Comparison of ENCODE assay signal across 16 mouse cellular contexts in the genomic region with DNA sequence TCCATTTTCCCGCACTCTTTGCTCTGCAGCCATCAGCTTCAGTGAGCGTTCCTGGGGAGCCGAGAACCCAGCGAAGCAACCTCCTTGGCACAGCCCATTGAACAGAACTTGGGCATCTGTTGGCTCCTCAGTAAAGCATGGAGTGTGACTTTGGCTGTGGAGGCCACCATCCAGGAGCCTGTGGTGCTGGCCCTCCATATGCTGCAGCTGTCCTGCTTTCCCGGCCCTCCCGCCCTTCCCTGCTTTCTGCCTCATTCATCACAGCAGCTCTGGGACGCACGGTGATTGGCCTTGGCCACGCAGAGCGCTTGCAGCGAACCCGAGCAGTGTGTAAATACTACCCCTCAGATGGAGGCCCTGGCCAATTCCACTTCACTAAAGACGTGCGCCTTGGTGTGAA. TPM values are rescaled to one million over a fixed set of nuclear protein-coding genes. Genes with fewer than 3 reads are reported as not detected.
DNase-seq lines count a peak whose midpoint lies in the region; ATAC-seq lines count a peak whose summit lies in the region.
"Had no signal": no experiment of that assay in that cellular context is flagged by ENCODE, and none has a peak within 500 bp of the region (broad histone marks: within the 10 kb centered on the region; RNA-seq: fewer than 3 reads in every experiment).

No protein-coding gene starts in this region.

- H3K27ac ChIP-seq in heart, embryonic 11.5 days (ENCODE audit: low read depth, low read length): no peak overlapping the region
- H3K27ac ChIP-seq in hindbrain, embryonic 14.5 days: 0 out of 2 replicates have a peak overlapping the region, but pooled peaks have one; percentile 20
- H3K27ac ChIP-seq: embryonic facial prominence, embryonic 15.5 days had no signal

- DNase-seq in heart, adult 11 months: peak; percentile 69
- DNase-seq in retina, postnatal 1 day: peak; percentile 13
- DNase-seq in retina, embryonic 14.5 days (ENCODE audit: low spot score): no peak
- no peak for DNase-seq in hindbrain, embryonic 14.5 days (ENCODE audit: low spot score)
- DNase-seq in c-Kit-positive CD71-positive TER-119-positive erythroid progenitor cells, embryonic 14.5 days (ENCODE audit: low spot score): no peak
- no peak for DNase-seq in frontal cortex, postnatal 36 days (ENCODE audit: low spot score in 2 of 2)
- DNase-seq in urinary bladder, postnatal 4 days (ENCODE audit: low spot score in 2 of 2): no peak
- DNase-seq: B cell, adult 2 months; forebrain, postnatal 0 days; kidney, postnatal 4 days; thymus, adult 2 months had no signal

- H3K4me1 ChIP-seq in heart, embryonic 11.5 days (ENCODE audit: control insufficient read depth, insufficient read depth, low read length): peaks cover 7% of the 10 kb centered on the region
- peaks cover 13% of the 10 kb centered on the region for H3K4me1 ChIP-seq in hindbrain, embryonic 14.5 days (replicated peaks; ENCODE audit: control insufficient read depth, insufficient read depth, low read length)
- H3K4me1 ChIP-seq: embryonic facial prominence, embryonic 15.5 days had no signal

- H3K9me3 ChIP-seq in heart, embryonic 11.5 days (replicated peaks; ENCODE audit: control insufficient read depth, low read length): no peaks in the 10 kb centered on the region
- no peaks in the 10 kb centered on the region for H3K9me3 ChIP-seq in hindbrain, embryonic 14.5 days (ENCODE audit: control insufficient read depth, low read length)
- H3K9me3 ChIP-seq: embryonic facial prominence, embryonic 15.5 days; G1E had no signal

- WGBS in heart, embryonic 11.5 days (ENCODE audit: insufficient replicate concordance): 91% methylated on average over 14 of the region's 14 CpGs
- 70% methylated on average over 14 of the region's 14 CpGs for WGBS in hindbrain, embryonic 14.5 days

- H3K4me2 ChIP-seq in heart, embryonic 11.5 days: no peak overlapping the region
- no peak overlapping the region for H3K4me2 ChIP-seq in hindbrain, embryonic 14.5 days (replicated peaks)
- H3K4me2 ChIP-seq: embryonic facial prominence, embryonic 15.5 days had no signal

- H3K9ac ChIP-seq in heart, embryonic 11.5 days (ENCODE audit: low read depth, low read length): no peak overlapping the region
- no peak overlapping the region for H3K9ac ChIP-seq in hindbrain, embryonic 14.5 days
- H3K9ac ChIP-seq: embryonic facial prominence, embryonic 15.5 days; forebrain, postnatal 0 days had no signal

- 0 out of 2 replicates have a peak, but pooled peaks cover 3% of the 10 kb centered on the region for H3K36me3 ChIP-seq in heart, embryonic 11.5 days (ENCODE audit: control insufficient read depth, insufficient read depth, low read length)
- peaks cover under 1% of the 10 kb centered on the region; the same call in 1 of the 2 replicates for H3K36me3 ChIP-seq in hindbrain, embryonic 14.5 days (replicated peaks; ENCODE audit: control insufficient read depth, insufficient read depth)

- H3K4me3 ChIP-seq in heart, embryonic 11.5 days (ENCODE audit: low read depth, low read length): no peak overlapping the region
- H3K4me3 ChIP-seq in hindbrain, embryonic 14.5 days (replicated peaks; ENCODE audit: low read length): no peak overlapping the region
- H3K4me3 ChIP-seq: embryonic facial prominence, embryonic 15.5 days had no signal

- no peak for ATAC-seq in heart, embryonic 11.5 days (replicated peaks; ENCODE audit: insufficient number of reproducible peaks, low FRiP score, low TSS enrichment)
- peak; percentile 87 for ATAC-seq in hindbrain, embryonic 14.5 days (ENCODE audit: low FRiP score)
- ATAC-seq: activated CD4-positive, CD25-positive, alpha-beta regulatory T cell, adult 4 months; forebrain, postnatal 0 days; lung, postnatal 0 days had no signal

- no peaks in the 10 kb centered on the region for H3K27me3 ChIP-seq in heart, embryonic 11.5 days (ENCODE audit: control insufficient read depth, insufficient read depth, low read length)
- H3K27me3 ChIP-seq in hindbrain, embryonic 14.5 days (ENCODE audit: control insufficient read depth, insufficient read depth, low read length): no peaks in the 10 kb centered on the region
- H3K27me3 ChIP-seq: embryonic facial prominence, embryonic 15.5 days had no signal

RNA-seq across cellular contexts. Expression of gene Mrps27, which starts 14.3 kb away (rescaled TPM):
- polyA plus RNA-seq in heart, embryonic 11.5 days (2014; fragmentation: Nextera tagmentation; extraction: Ambion mirVana): 73.1 and 86.4 TPM in 2 replicates
- 40.0 and 40.9 TPM in 2 replicates for polyA plus RNA-seq in hindbrain, embryonic 14.5 days (2014; fragmentation: Nextera tagmentation; extraction: Ambion mirVana)

RNA-seq across cellular contexts. Expression of gene Ptcd2, which starts 14.4 kb away (rescaled TPM):
- polyA plus RNA-seq in heart, embryonic 11.5 days (2014; fragmentation: Nextera tagmentation; extraction: Ambion mirVana): 57.0 and 59.6 TPM in 2 replicates
- 58.0 and 58.5 TPM in 2 replicates for polyA plus RNA-seq in hindbrain, embryonic 14.5 days (2014; fragmentation: Nextera tagmentation; extraction: Ambion mirVana)

Comparison
In these comparisons a context has a peak if more than half of its experiments do, and no peak if none do; other contexts are left out.
1. DNase-seq: peak in heart, adult 11 months (single experiment) and retina, postnatal 1 day (single experiment); none in retina, embryonic 14.5 days (single experiment), hindbrain, embryonic 14.5 days (single experiment), c-Kit-positive CD71-positive TER-119-positive erythroid progenitor cells, embryonic 14.5 days (single experiment), frontal cortex, postnatal 36 days (0 of 2) and urinary bladder, postnatal 4 days (0 of 2).